Mouse (Mus musculus) kidney, adult 11 months (tissue): Measurements from ENCODE around the gene Acsf2.

ENCODE experiments used
- DNase-seq: peaks from one replicate; pipeline ENCODE4 v3.0.0; 2022

Gene Acsf2

DNA sequence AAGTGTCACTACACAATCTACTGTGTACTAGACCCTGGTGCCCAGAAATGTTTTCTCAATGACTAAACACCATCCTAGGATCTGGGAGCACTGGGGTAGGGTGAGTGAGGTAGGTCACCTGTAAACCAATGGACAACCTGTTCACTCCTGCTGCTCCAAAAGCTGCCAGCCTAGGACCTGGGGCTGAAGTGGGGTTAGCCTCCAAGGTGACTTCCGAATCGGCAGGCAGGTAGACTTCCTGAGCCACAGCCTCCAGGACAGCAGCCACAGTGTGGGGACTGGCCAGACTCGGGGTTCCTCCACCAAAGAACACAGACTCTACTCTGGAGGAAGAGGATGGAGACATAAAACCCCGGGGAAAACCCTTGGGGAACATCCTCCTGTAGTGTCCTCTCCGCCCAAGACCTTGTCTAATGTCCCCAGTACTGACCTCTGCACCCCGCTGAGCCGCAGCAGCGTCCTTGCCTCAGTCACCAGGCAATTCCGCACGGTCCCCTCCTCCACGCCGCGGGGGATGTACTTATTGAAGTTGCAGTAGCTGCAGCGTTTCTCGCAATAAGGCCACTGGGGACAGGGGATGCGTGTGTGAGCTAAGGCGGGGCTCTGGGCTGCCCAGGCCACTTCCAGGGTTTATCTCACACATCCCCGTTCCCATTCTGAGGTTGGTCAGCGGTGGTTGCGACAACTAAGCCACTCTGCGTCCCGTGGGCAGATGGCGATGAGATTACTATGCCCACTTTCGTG is 53.5 kb downstream of the Acsf2 start:
- DNase-seq: peak; percentile 62

- no peak for DNase-seq
Measured at GRCm38 (mm10) chr11:94547271-94547670, 54.4 kb downstream of the Acsf2 start.

- DNase-seq: no peak
Measured at GRCm38 (mm10) chr11:94546381-94546780, 55.3 kb downstream of the Acsf2 start.

- DNase-seq: no peak
Measured at GRCm38 (mm10) chr11:94544422-94544821, 57.2 kb downstream of the Acsf2 start.

DNA sequence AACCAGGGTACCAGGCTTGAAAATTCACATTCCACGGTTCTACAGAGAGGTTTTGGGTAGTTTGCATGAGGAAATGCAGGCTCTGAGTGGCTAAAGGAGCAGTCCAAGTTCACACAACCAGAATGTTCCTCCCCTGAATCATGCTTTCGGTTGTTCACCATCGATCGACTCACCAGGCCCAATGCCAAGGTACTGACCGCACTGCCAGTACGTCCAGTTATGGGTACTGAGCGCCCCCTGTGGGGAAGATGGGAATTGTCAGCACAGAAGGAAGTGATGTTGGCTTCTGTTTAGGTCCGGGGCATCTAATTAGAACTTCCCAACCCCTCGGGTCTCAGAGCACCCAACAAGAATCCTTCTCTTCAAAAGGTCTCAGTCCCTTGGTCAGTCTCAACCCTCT is 57.7 kb downstream of the Acsf2 start:
- DNase-seq: peak; percentile 86

DNA sequence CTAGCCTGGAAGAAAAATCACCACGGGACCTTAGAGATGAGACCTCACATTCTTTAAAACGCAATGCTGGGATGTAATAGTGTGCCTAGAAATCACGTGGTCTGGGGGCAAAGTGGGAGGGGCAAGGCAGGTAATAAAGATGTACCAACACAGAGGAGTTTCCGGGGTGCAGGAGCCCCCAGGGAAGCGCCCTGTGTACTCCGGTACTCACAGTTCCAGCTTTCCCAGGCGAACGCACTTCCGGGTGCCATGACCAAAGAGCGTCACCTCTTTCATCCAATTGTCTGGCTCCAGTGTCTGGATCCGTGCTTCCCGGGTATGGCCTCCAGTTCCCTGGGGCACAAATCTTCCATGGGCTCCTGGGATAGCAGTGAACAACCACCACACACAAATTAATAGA is 58.3 kb downstream of the Acsf2 start:
- no peak for DNase-seq

- no peak for DNase-seq
Measured at GRCm38 (mm10) chr11:94542400-94542799, 59.3 kb downstream of the Acsf2 start.

DNA sequence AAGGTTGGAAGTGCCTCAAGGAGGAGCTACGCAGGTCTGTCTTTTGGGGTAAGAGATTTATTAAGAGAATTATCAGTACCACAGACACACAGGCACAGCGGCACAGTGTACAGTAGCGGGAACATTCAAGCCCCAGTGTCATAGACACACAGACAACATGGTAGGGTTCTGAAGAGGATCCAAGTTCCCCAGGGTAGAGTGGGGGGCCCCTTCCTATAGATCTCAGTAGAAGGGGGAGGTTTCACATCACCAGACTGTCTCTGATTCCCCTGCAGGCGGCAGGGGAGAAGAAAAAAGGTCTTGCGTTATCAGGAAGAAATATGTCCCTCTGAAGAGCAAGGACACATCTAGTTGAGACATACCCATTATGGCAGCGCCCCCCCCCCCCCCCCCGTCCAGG is 61.9 kb downstream of the Acsf2 start:
- DNase-seq: no peak

DNA sequence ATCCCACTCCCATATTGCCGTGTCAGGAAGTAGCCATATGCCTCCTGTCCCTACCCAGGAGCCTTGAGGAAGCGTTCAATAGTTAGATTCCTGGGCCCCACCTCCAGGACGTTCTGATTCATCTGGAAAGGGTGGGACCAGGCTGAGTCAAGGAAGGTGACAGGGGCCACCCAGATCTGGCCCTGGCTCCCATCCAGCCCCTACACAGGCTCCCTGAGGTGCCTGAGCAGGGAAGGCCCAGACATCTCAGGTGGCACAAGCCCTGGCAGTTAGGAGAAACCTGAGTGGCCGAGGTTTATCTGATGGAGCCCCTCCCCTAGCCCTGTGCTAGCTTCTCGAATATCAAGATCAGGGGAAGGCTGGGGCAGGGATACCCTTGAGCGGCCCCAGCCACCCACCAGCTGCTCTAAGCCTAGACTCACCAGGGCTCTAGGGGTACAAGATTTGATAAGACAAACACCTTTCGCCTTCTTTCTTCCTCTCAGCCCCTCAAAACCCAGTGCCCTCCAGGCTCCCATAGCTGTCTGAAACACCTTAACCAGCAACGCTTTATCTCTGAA is 62.9 kb downstream of the Acsf2 start:
- DNase-seq: no peak

DNA sequence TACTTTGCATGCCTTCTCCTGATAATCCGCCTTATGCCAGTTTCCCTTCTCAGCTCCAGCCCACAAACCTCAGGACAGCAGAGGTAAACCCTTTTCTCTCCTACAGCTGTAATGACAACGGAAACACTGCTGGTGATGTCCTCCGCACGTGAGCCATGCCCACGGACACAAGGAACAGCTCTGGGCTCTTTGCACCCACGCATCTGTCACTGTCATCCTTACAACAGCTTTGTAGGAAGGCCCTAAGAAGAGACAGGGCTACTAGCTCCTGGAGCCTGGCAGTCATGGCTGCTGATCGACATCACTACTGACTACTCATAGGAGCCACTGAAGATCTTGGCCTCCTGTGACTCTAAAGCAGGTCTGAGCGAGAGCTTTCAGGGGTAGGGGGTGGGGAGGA is 68.5 kb downstream of the Acsf2 start:
- DNase-seq: no peak

DNA sequence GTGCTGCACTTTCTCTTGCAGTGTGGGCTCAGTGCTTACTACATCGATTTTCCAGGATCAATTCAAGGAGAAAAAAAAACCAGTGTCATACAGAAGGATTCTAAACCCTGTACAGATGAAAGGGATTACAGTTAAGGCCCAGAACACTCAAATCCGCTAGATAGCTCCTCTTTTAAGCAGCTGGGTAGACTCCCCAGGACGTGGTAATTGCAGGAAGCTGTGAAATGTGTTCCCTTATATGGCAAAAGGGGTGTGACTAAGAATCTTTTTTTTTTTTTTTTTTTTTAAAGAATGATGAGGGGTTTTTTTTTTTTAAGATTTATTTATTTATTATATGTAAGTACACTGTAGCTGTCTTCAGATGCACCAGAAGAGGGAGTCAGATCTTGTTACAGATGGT is 72.8 kb downstream of the Acsf2 start:
- no peak for DNase-seq

DNA sequence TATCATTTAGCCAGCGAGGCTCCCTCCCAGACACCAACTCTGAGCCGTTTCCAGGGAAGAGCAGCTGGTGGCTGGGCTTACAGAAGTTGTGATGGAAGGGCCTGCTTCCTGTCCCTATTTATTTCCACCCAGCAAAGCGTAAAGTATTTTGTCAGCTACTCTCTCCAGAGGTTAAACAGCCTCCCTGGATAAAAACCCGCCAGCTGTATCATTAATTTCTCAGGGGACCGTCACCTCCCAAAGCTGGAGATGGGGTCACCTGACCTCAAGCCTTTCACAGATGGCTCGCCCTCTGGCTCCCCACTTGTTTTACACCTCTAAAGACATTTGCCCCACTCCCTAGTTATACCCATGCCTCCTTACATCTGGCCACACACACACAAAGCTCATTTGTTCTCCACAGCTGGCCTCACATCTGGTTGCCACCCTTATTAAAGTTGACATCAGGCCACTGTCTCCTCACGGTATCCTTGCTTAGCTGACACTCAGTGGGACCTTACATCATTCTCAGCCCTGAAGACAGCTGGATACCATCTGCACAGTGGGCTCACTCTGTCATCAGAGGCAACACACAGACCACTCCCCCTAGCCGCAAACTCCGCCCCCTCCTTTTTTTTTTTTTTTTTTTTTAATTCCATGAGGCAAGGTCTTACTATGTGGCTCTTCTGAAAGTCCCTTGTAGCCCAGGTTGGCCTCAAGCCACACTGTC is 75.3 kb downstream of the Acsf2 start:
- DNase-seq: no peak

GRCm38 (mm10) chr11:94521219-94521843 is 80.3 kb downstream of the Acsf2 start, which contains the start of gene Mycbpap:
TSS of gene Mycbpap (minus strand) at chr11:94521742.
- peak; percentile 62 for DNase-seq

DNA sequence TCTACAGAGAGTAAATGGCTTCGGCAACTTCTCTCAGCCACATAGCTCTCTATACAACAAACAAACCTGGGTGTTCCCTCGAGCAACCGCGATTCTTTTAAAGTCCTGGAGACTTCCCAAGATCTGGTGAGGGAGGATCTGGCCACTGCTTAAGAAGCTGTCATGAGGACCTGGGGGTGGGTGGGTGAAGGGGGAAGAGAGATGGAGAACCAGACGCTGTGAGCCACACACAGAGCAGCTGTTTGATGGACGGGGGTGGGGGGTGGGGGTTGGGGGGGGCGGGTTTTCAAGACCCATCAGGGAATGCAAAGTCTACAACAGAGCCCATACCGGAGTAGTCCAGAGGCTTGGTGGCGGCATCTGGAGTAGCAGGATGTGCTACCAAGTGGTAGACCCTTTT is 88.2 kb downstream of the Acsf2 start:
- no peak for DNase-seq

DNA sequence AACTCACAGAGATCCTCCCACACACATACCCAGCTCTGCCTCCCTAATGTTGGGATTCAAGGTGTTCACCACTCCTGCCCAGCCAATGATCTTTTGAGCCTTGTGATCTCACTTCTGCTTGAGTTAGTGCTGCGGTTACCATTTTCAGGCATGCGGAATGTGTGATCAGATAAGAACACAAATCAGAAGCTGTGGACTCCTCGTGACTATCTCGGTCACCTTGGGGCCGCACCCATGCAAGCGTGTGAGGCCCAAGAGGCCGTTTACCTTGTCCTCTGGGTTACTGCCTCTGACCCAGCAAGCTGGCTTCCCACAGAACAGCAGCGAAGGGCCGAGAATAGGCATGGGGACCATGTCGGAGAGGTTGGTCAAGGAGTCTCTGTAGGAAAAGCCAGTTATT is 92.7 kb downstream of the Acsf2 start:
- DNase-seq: peak; percentile 72
